ENCODE assay signal across 7 mouse cellular contexts in genomic region chr5:140611021-140611583, GRCm38 (mm10). TPM values are rescaled to one million over a fixed set of nuclear protein-coding genes. Genes with fewer than 3 reads are reported as not detected.
A peak's percentile ranks its signal among the peaks of the same experiment; 100 is the strongest.
DNase-seq lines count a peak whose midpoint lies in the region; ATAC-seq and TF ChIP-seq lines count a peak whose summit lies in the region.

No protein-coding gene starts in this region.

- peak; percentile 38 for ATAC-seq in forebrain, embryonic 15.5 days (replicated peaks)

- H3K4me3 ChIP-seq in forebrain, embryonic 15.5 days = peak overlapping the region; percentile 62
- H3K4me3 ChIP-seq in hindbrain, embryonic 10.5 days = peak overlapping the region; percentile 88
- peak overlapping the region; percentile 60 for H3K4me3 ChIP-seq in limb, embryonic 10.5 days
- H3K4me3 ChIP-seq in midbrain, embryonic 10.5 days = peak overlapping the region; percentile 92

- whole genome bisulfite sequencing in forebrain, embryonic 15.5 days = 2% methylated on average over 21 of the region's 21 CpGs
- WGBS in hindbrain, embryonic 10.5 days = 7% methylated on average over 21 of the region's 21 CpGs
- WGBS in limb, embryonic 10.5 days = 11% methylated on average over 21 of the region's 21 CpGs
- 3% methylated on average over 21 of the region's 21 CpGs for WGBS in midbrain, embryonic 10.5 days

- peak overlapping the region; percentile 44 for H3K9ac ChIP-seq in forebrain, embryonic 15.5 days (replicated peaks)

- no peak for TF ChIP-seq POLR2A in brain, embryonic 14.5 days (IDR thresholded peaks at IDR 0.05; ENCODE audit: borderline replicate concordance, extremely low read depth, insufficient read depth, insufficient read length, poor library complexity, severe bottlenecking)

- H3K27ac ChIP-seq in forebrain, embryonic 15.5 days (replicated peaks) = peak overlapping the region; percentile 93
- peak overlapping the region; percentile 98 for H3K27ac ChIP-seq in hindbrain, embryonic 10.5 days
- peak overlapping the region; percentile 57 for H3K27ac ChIP-seq in limb, embryonic 10.5 days
- H3K27ac ChIP-seq in midbrain, embryonic 10.5 days (replicated peaks) = peak overlapping the region; percentile 98

- no peaks in the 10 kb centered on the region for H3K27me3 ChIP-seq in forebrain, embryonic 15.5 days
- H3K27me3 ChIP-seq in hindbrain, embryonic 10.5 days (ENCODE audit: insufficient read depth, poor library complexity, severe bottlenecking) = peaks cover 68% of the 10 kb centered on the region
- peaks cover 74% of the 10 kb centered on the region for H3K27me3 ChIP-seq in limb, embryonic 10.5 days (ENCODE audit: low read depth, poor library complexity, severe bottlenecking)
- H3K27me3 ChIP-seq in midbrain, embryonic 10.5 days (ENCODE audit: low read depth, poor library complexity, severe bottlenecking) = peaks cover 55% of the 10 kb centered on the region

- H3K36me3 ChIP-seq in forebrain, embryonic 15.5 days = no peaks in the 10 kb centered on the region
- peaks cover 66% of the 10 kb centered on the region for H3K36me3 ChIP-seq in hindbrain, embryonic 10.5 days
- H3K36me3 ChIP-seq in limb, embryonic 10.5 days = 0 out of 2 replicates have a peak, but pooled peaks cover 9% of the 10 kb centered on the region
- peaks cover 57% of the 10 kb centered on the region for H3K36me3 ChIP-seq in midbrain, embryonic 10.5 days

- no peak for TF ChIP-seq CTCF in brain, embryonic 14.5 days (IDR thresholded peaks at IDR 0.05; ENCODE audit: borderline replicate concordance, extremely low read depth, insufficient read depth, insufficient read length)

- peaks cover 69% of the 10 kb centered on the region for H3K4me1 ChIP-seq in forebrain, embryonic 15.5 days
- H3K4me1 ChIP-seq in hindbrain, embryonic 10.5 days (replicated peaks) = peaks cover 90% of the 10 kb centered on the region
- peaks cover 64% of the 10 kb centered on the region for H3K4me1 ChIP-seq in limb, embryonic 10.5 days
- H3K4me1 ChIP-seq in midbrain, embryonic 10.5 days = peaks cover 85% of the 10 kb centered on the region

- peak overlapping the region; percentile 98 for H3K4me2 ChIP-seq in forebrain, embryonic 15.5 days (replicated peaks)

- H3K9me3 ChIP-seq in forebrain, embryonic 15.5 days = no peaks in the 10 kb centered on the region
- no peaks in the 10 kb centered on the region for H3K9me3 ChIP-seq in hindbrain, embryonic 10.5 days
- H3K9me3 ChIP-seq in limb, embryonic 10.5 days (replicated peaks) = no peaks in the 10 kb centered on the region
- no peaks in the 10 kb centered on the region for H3K9me3 ChIP-seq in midbrain, embryonic 10.5 days (replicated peaks)

- DNase-seq in R1 (ENCODE audit: low read depth, low spot score) = peak; percentile 62
- peak; percentile 96 for DNase-seq in brain, embryonic 14.5 days (ENCODE audit: low read depth)
- DNase-seq in hindbrain, embryonic 10.5 days (ENCODE audit: low spot score) = peak; percentile 90
- DNase-seq in limb, embryonic 10.5 days (ENCODE audit: low spot score) = peak; percentile 61
- DNase-seq in midbrain, embryonic 10.5 days (ENCODE audit: low spot score) = peak; percentile 93
- DNase-seq in skeletal muscle tissue, adult 2 months (ENCODE audit: low read depth, low spot score) = peak; percentile 74

RNA-seq across cellular contexts. Expression of gene Lfng, which starts 4.0 kb away (rescaled TPM):
- polyA plus RNA-seq in brain, embryonic 14.5 days (2012; rRNA removed) = 55.8 and 73.4 TPM in 2 replicates
- polyA plus RNA-seq in forebrain, embryonic 15.5 days (2015; fragmentation: Nextera tagmentation; extraction: Ambion mirVana) = 25.7 and 28.8 TPM in 2 replicates
- 40.9 and 51.2 TPM in 2 replicates for polyA plus RNA-seq in hindbrain, embryonic 10.5 days (2016; fragmentation: Nextera tagmentation; extraction: Ambion mirVana)
- polyA plus RNA-seq in limb, embryonic 10.5 days (2016; fragmentation: Nextera tagmentation; extraction: Ambion mirVana) = 4.3 and 5.8 TPM in 2 replicates
- polyA plus RNA-seq in midbrain, embryonic 10.5 days (2016; fragmentation: Nextera tagmentation; extraction: Ambion mirVana) = 43.7 and 50.8 TPM in 2 replicates

RNA-seq across cellular contexts. Expression of gene Ttyh3, which starts 37.7 kb away (rescaled TPM):
- 164 and 280 TPM in 2 replicates for polyA plus RNA-seq in brain, embryonic 14.5 days (2012; rRNA removed)
- polyA plus RNA-seq in forebrain, embryonic 15.5 days (2015; fragmentation: Nextera tagmentation; extraction: Ambion mirVana) = 78.9 and 85.5 TPM in 2 replicates
- 32.1 and 52.5 TPM in 2 replicates for polyA plus RNA-seq in hindbrain, embryonic 10.5 days (2016; fragmentation: Nextera tagmentation; extraction: Ambion mirVana)
- polyA plus RNA-seq in limb, embryonic 10.5 days (2016; fragmentation: Nextera tagmentation; extraction: Ambion mirVana) = 36.6 and 47.0 TPM in 2 replicates
- 28.6 and 36.2 TPM in 2 replicates for polyA plus RNA-seq in midbrain, embryonic 10.5 days (2016; fragmentation: Nextera tagmentation; extraction: Ambion mirVana)

RNA-seq across cellular contexts. Expression of gene Grifin, which starts 46.2 kb away (rescaled TPM):
- 0.26 and 0.32 TPM in 2 replicates for polyA plus RNA-seq in brain, embryonic 14.5 days (2012; rRNA removed)
- polyA plus RNA-seq in forebrain, embryonic 15.5 days (2015; fragmentation: Nextera tagmentation; extraction: Ambion mirVana) = 0.33 TPM in 1 of 2 replicates, not detected in the other
- not detected in 2 replicates for polyA plus RNA-seq in hindbrain, embryonic 10.5 days (2016; fragmentation: Nextera tagmentation; extraction: Ambion mirVana)
- not detected in 2 replicates for polyA plus RNA-seq in limb, embryonic 10.5 days (2016; fragmentation: Nextera tagmentation; extraction: Ambion mirVana)
- 0.62 and 0.63 TPM in 2 replicates for polyA plus RNA-seq in midbrain, embryonic 10.5 days (2016; fragmentation: Nextera tagmentation; extraction: Ambion mirVana)

Comparison
In these comparisons a context has a peak if more than half of its experiments do, and no peak if none do; other contexts are left out.
1. Peak in every context shown above with its lines: DNase-seq, ATAC-seq, H3K4me3 ChIP-seq and H3K27ac ChIP-seq.